Mouse (Mus musculus) embryo, embryonic 9.5 days (tissue): Measurements from ENCODE around the gene Nccrp1.
"Not testable (repeated sequence)": the region's sequence is repeated elsewhere in the genome, so short reads cannot be mapped to it uniquely, and the experiment has no call there.

Experiments used
- DNase-seq: peaks from one replicate; pipeline ENCODE4 v3.0.0-alpha.2; 2017; ENCODE audit errors: extremely low spot score

The Nccrp1 gene

DNA sequence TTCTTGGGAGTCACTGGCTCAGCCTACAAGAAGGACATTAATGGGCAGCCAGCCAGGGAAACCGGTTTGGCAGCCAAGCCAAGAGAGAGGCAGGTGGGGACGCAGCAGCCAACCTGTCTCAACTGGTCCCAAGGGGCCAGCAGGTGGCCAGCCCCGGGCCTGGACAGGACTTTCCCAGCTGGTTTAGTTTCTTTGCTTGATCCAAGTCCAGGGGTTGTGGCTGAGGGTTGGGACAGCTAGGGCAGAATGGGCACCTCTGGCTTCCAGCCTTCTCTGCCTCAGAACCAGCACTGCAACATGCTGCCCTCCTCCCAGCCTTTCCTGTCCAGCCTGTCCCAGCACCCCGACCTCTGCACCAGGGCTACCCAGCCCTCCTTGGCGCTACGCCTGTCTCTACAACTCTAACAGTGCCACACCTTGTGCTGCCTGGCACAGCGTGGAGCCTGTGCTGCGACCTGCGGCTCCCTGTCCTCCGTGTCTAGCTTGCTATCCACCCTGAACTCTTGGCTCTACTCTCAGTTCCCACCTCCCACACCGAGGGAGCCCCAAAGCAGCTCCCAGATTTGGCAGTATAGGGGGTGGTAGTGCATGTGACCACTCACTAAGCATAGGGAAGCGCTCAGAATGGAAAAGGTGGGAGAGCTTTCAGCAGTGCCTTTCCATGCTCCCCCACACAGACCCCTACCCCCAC, 23.4 kb upstream of the Nccrp1 start:
- no peak for DNase-seq

DNA sequence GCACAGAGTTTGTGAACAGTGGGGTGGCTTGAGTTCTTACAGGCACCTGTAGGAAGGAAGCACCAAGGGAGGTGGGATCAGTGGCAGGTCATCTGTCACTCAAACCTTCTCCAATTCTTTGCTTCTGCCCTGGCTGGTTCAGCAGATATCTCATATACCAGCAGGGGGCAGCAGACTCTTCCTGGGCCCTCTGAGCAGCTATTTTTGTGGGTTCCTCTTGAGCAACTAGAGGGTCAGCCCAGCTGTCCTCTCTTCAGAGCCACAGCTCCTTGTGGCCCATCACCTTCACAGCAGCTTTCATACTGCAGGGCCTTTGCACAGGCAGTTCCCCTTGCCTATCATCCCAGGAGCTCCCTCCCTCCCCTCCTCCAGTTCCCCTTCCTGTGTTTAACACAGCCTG, 21.2 kb upstream of the Nccrp1 start:
- peak; percentile 63 for DNase-seq

GRCm38 (mm10) chr7:28567539-28567938, 20.5 kb upstream of the Nccrp1 start:
- no peak for DNase-seq

GRCm38 (mm10) chr7:28565407-28565806, 18.4 kb upstream of the Nccrp1 start:
- no peak for DNase-seq

GRCm38 (mm10) chr7:28562951-28563350, 15.9 kb upstream of the Nccrp1 start:
- no peak for DNase-seq

- DNase-seq = no peak
These were observed 15.3 kb upstream of the Nccrp1 start for GRCm38 (mm10) chr7:28562371-28562770.

GRCm38 (mm10) chr7:28561967-28562366, 14.9 kb upstream of the Nccrp1 start:
- DNase-seq = no peak

GRCm38 (mm10) chr7:28560856-28561255, 13.8 kb upstream of the Nccrp1 start:
- DNase-seq = no peak

GRCm38 (mm10) chr7:28558486-28558885, 11.4 kb upstream of the Nccrp1 start:
- no peak for DNase-seq

- no peak for DNase-seq
These were observed 10.7 kb upstream of the Nccrp1 start for GRCm38 (mm10) chr7:28557708-28558107.

DNA sequence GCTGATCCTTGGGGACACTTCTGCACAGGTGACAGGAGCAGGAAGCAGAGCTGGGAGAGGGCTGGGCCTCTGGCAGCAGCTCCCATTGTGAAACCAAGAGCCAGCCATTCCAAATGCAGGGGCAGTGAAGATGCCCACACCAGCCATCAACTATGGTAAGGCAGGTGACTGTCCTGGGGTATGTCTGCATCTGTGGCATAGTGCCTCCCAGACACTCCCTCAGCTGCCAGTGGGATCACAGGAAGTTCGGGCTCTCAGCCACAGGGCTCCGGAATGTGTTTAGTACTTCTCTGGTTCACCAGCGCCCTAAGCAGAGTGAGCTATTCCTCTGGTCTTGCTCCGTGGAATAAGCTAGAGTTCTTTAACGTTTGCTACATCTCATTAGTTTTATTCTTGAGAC, 10.0 kb upstream of the Nccrp1 start:
- DNase-seq = no peak

- DNase-seq = no peak
These were observed 9.0 kb upstream of the Nccrp1 start for GRCm38 (mm10) chr7:28555939-28556535.

- no peak for DNase-seq
These were observed 6.0 kb upstream of the Nccrp1 start for GRCm38 (mm10) chr7:28553076-28553475.

DNA sequence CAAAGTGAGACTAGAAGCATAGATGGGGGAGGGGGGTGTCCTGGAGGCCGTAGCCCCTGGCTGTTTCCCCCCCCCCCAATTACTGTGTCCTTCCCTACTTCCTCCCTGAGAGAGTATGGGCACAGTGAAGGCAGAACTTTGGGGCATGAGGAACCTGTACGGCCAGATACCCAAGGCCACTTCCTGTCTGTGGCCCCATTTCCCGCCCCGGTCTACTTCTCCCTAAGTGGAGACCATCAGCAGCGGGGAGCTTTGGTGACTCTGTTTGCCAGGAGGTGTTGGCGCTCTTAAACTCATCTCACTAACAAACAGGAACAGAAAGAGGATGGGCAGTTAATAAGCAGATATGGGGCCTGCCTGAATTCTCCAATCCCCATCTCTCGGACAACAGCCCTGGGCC, 574 bp upstream of the Nccrp1 start:
- no peak for DNase-seq

GRCm38 (mm10) chr7:28546649-28547048, 405 bp downstream of the Nccrp1 start:
- DNase-seq = no peak

DNA sequence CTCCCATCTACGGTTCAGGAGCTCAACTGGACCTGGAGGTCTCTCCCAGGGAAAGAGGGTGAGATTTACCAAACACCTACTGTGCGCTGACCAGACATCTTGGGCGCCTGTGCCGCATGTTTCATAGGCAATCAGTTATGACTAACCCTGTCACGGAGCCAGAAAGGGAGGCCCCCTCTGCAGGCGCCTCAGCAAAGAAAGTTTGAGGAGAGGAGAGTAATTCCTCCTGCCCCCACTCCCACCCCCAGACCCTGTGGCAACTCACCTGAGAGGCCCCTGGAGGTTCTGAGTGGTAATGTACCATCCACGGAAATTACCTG, 1.2 kb downstream of the Nccrp1 start:
- DNase-seq = no peak

DNA sequence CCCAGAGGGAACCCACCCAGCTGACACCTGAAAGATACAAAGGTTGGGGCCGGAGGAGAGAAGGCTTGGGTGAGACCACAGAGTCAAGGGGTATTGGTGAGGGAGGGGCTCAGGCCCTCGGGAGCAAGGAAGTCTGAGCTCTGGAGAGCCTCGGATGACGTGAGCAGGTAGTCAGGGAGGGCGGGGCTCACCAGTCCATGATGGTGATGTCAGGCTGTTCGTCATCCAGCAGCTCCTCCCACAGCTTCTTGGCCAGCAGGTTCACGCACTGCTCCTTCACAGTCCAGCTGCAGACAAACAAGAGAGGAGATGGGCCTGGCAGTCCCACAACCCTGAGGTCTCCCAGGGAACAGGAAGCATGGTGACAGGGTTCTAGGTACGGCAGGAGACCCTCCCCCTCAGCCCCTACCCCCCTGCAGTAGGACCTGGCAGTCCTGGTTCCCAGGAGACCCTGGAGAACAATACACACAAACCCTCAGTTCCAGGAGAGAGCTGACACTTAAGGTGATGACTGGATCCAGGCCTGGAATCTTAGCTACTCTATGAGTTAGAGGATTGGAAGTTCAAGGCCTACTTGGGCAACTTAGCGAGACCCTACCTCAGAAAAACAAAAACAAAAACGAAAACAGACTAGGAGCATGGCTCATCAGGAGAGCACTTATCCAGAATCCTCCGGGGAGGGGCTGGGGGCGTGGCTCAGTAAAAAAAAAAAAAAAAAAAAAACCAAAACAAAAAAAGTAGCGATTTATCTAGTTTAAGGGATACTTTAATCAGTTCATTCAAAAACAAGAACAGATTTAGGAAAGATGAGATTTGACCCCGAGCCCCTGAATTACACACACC, 1.8 kb downstream of the Nccrp1 start:
- DNase-seq = no peak

DNA sequence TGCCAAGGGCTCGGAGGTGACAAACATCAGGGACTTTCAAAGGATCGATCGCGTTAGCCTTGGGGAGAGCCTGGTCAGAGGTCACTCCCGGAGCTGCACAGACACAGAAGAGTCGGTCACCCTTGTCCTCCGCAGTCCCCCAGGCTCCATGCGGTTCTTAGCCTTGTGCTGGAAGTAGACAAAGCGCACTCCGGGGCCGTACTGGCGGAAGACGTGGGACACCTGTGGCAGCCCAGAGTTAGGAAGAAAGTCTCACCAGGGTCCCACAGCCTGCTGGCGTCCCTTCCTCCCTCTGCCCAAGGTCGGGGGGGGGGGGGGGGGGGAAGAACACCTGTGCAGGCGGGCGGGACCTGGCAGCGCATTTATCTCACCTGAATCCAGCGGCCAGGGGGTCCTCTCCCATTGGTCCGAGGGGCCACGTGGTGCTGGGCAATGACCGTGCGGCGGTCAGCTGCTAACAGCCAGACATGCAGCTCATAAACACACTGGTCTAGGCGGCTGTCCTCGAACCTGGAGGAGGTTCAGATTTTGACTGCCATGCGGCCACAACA, 2.9 kb downstream of the Nccrp1 start:
- DNase-seq = peak; percentile 66

GRCm38 (mm10) chr7:28540526-28540925, 6.5 kb downstream of the Nccrp1 start, which contains the start of gene Sycn:
Gene Sycn, plus strand, starts transcription at chr7:28540885.
- no peak for DNase-seq

- DNase-seq = not testable (repeated sequence)
These were observed 8.2 kb downstream of the Nccrp1 start for GRCm38 (mm10) chr7:28538886-28539285.

DNA sequence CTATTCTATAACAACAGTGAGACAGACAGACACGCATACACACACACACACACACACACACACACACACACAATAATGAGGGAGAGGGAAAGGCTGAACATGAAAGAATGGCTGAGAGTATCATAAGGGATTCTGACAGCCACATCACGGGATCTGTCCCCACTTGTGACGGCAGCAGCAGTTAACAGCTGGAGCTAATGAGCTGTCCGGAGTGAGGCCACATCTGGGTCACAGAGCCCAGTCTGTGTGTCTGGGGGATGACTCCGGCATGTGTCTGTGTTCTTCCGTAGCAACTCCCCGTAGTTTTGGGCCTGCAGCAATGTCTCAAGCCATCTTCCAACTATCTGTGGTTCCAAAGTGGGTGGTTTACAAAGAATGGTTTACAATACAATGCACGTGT, 15.0 kb downstream of the Nccrp1 start:
- DNase-seq = no peak

- peak; percentile 79 for DNase-seq
These were observed 18.9 kb downstream of the Nccrp1 start for GRCm38 (mm10) chr7:28527922-28528719.
